Mouse (Mus musculus) heart, postnatal 25 days (tissue): ENCODE data around the gene Tmem138. TPM values are rescaled to one million over a fixed set of nuclear protein-coding genes. Genes with fewer than 3 reads are reported as not detected.
A peak's percentile ranks its signal among the peaks of the same experiment; 100 is the strongest.

Experiments used
- DNase-seq: peaks from one replicate; pipeline ENCODE4 v3.0.0; 2022; ENCODE audit warnings: low spot score
- intact Hi-C: fragments of 180-260 bp; cut with DNase I; formaldehyde crosslinking; loops from one replicate; pipeline ENCODE4 v1.15.1; 2025
- total RNA-seq, 2 experiments: library from RNA; stranded (reverse); gene quantifications; 2 replicates each; pipeline ENCODE4 v1.2.3; 2021

The Tmem138 gene
- 1 to 10 TPM; 2.9 to 3.0 TPM for total RNA-seq

GRCm38 (mm10) chr19:10576690-10577561 lies at the start of gene Tmem138, which contains the start of gene Cyb561a3:
TSS of gene Tmem138 (minus strand) at chr19:10577362.
TSS of gene Cyb561a3 (plus strand) at chr19:10577172.
- DNase-seq, result peak; percentile 86
- intact Hi-C loops, result loop anchor here (1.0 kb wide), 1 partner anchor 27 kb away; no protein-coding TSS in a partner anchor

GRCm38 (mm10) chr19:10608573-10609240 lies 31.5 kb upstream of the Tmem138 start:
- intact Hi-C loops, result no loop called here
- no peak for DNase-seq

GRCm38 (mm10) chr19:10605901-10606622 lies 28.9 kb upstream of the Tmem138 start:
- DNase-seq, result no peak
- intact Hi-C loops, result loop anchor here (2.0 kb wide), 1 partner anchor 49 kb away; the partner anchor contains the start of gene Tmem216

GRCm38 (mm10) chr19:10605293-10605900 lies 28.2 kb upstream of the Tmem138 start, which contains the start of the genes Ddb1 and Tkfc:
TSS of gene Ddb1 (plus strand) at chr19:10605327.
TSS of gene Tkfc (minus strand) at chr19:10605654.
- peak; percentile 98 for DNase-seq
- intact Hi-C loops, result loop anchor here (2.0 kb wide), 1 partner anchor 49 kb away; the partner anchor contains the start of gene Tmem216

- intact Hi-C loops, result loop anchor here (1.0 to 2.0 kb wide), 2 partner anchors 27 to 48 kb away; partner anchors contain the start of genes Cyb561a3, Tmem138 and Tmem216
- no peak for DNase-seq
These were observed 27.4 kb upstream of the Tmem138 start for GRCm38 (mm10) chr19:10604534-10604933.

- no peak for DNase-seq
- intact Hi-C loops, result loop anchor here (1.0 to 2.0 kb wide), 2 partner anchors 27 to 47 kb away; partner anchors contain the start of genes Cyb561a3, Tmem138 and Tmem216
These were observed 26.7 kb upstream of the Tmem138 start for GRCm38 (mm10) chr19:10603660-10604523.

DNA sequence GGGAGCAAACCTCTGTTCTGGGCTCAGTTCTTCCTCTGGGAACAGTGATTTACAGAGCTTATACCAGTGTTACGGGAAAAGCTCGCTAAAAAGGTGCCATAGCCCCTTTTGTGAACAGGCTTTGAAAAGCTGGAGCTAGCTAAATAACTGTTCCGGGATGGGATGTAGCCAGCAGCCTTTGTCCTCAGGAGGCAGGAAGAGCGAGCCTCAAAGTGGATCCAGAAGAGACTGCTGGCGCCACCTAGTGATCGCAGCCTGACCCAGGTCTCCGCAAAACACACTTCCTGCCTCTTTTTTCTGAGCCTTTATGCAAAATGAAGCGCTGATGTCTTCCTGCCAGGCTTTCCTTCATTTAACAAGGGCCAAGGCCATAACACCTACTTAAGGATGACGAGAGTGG lies 25.6 kb upstream of the Tmem138 start:
- intact Hi-C loops, result no loop called here
- DNase-seq, result peak; percentile 69

DNA sequence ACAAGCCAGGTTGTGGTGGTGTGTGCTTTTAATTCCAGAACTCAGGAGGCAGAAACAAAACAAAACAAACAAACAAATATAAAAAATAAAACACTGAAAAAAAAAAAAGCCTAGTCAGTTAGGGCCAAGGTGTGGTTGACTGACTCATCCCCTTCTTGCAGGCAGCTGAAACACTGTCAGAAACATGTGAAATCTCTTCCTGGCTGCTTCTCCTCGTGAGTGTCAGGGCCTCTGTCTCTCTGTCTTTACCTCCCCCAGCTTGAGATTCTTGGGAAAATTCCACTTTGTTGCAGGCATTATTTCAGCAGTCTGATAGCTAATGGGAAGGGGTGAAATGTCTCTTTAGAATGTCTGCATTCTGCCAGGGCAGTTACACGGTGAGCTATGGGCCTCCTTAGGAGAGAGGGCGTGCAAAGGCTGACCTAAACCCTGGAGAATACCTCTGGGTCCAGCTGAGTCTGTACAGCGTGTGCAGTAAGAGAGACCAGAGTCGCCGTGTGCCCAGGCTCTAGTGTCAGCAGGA lies 25.1 kb upstream of the Tmem138 start:
- no peak for DNase-seq
- intact Hi-C loops, result no loop called here

GRCm38 (mm10) chr19:10599648-10600047 lies 22.5 kb upstream of the Tmem138 start:
- no peak for DNase-seq

GRCm38 (mm10) chr19:10598188-10598587 lies 21.0 kb upstream of the Tmem138 start:
- intact Hi-C loops, result no loop called here
- DNase-seq, result no peak

More at GRCm38 (mm10) chr19:10599648-10600047, 22.5 kb upstream of the Tmem138 start:
- intact Hi-C loops, result no loop called here

GRCm38 (mm10) chr19:10591659-10592377 lies 14.7 kb upstream of the Tmem138 start:
- intact Hi-C loops, result no loop called here
- DNase-seq, result no peak

- intact Hi-C loops, result no loop called here
These were observed 13.1 kb upstream of the Tmem138 start for GRCm38 (mm10) chr19:10590301-10590700.

GRCm38 (mm10) chr19:10589127-10589857 lies 12.1 kb upstream of the Tmem138 start:
- intact Hi-C loops, result no loop called here
- no peak for DNase-seq

More at GRCm38 (mm10) chr19:10590301-10590700, 13.1 kb upstream of the Tmem138 start:
- no peak for DNase-seq

DNA sequence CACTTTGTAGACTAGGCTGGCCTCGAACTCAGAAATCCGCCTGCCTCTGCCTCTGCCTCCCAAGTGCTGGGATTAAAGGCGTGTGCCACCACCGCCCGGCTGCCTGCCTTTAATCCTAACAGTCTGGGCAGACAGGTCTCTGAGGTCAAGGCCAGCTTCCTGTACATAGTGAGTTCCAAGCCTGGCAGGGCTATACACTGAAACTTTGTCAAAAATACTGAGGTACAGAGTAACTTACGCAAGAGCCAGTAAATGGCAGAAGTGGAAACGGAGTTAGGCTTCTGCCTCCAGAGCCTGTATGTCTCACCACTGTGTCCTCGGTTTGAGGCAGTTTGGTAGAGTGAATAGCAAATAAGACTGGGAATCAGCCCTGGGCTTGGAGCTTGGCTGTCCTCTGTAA lies 10.1 kb upstream of the Tmem138 start:
- DNase-seq, result no peak
- intact Hi-C loops, result no loop called here

DNA sequence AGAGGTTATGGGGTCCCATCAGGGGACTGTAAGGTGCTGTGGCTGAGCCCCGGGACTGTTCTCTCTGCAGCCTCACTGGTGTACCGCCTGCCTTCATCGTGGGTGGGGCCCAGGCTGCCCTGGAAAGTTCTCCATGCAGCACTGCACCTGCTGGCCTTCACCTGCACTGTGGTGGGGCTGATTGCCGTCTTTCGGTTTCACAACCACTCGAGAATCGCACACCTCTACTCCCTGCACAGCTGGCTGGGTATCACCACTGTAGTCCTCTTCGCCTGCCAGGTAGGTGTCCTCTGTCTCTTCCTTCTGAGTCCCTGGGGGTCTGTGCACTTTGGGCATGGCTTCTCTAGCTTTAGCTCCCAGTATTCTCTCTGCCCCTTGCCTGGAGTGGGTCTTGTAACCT lies 8.0 kb upstream of the Tmem138 start:
- DNase-seq, result no peak
- intact Hi-C loops, result no loop called here

GRCm38 (mm10) chr19:10583550-10584146 lies 6.5 kb upstream of the Tmem138 start:
- intact Hi-C loops, result no loop called here
- no peak for DNase-seq
